10 mouse cellular contexts compared by ENCODE assay signal in genomic region chr3:79903803-79904202, GRCm38 (mm10). TPM values are rescaled to one million over a fixed set of nuclear protein-coding genes. Genes with fewer than 3 reads are reported as not detected.
DNase-seq lines count a peak whose midpoint lies in the region; ATAC-seq and TF ChIP-seq lines count a peak whose summit lies in the region.
"Had no signal": no experiment of that assay in that cellular context is flagged by ENCODE, and none has a peak within 500 bp of the region (broad histone marks: within the 10 kb centered on the region; RNA-seq: fewer than 3 reads in every experiment).

No protein-coding gene starts in this region.

- no peaks in the 10 kb centered on the region for H3K27me3 ChIP-seq in limb, embryonic 14.5 days (ENCODE audit: control insufficient read depth, insufficient read depth, low read length)
- H3K27me3 ChIP-seq in limb, embryonic 10.5 days (ENCODE audit: low read depth, poor library complexity, severe bottlenecking) = no peaks in the 10 kb centered on the region
- no peaks in the 10 kb centered on the region for H3K27me3 ChIP-seq in forebrain, embryonic 16.5 days (replicated peaks; ENCODE audit: control insufficient read depth, insufficient read depth, low read length)
- no peaks in the 10 kb centered on the region for H3K27me3 ChIP-seq in hindbrain, embryonic 16.5 days (replicated peaks; ENCODE audit: control insufficient read depth, insufficient read depth, low read length)
- H3K27me3 ChIP-seq: limb, embryonic 13.5 days had no signal

- no peak overlapping the region for H3K4me2 ChIP-seq in limb, embryonic 14.5 days (replicated peaks; ENCODE audit: low read depth, low read length, severe bottlenecking)
- H3K4me2 ChIP-seq in forebrain, embryonic 16.5 days (ENCODE audit: low read length) = no peak overlapping the region
- H3K4me2 ChIP-seq in hindbrain, embryonic 16.5 days (ENCODE audit: low read length) = no peak overlapping the region
- H3K4me2 ChIP-seq: limb, embryonic 13.5 days had no signal

- no peaks in the 10 kb centered on the region for H3K9me3 ChIP-seq in limb, embryonic 14.5 days (ENCODE audit: control insufficient read depth, low read length)
- H3K9me3 ChIP-seq in limb, embryonic 10.5 days (replicated peaks) = no peaks in the 10 kb centered on the region
- no peaks in the 10 kb centered on the region for H3K9me3 ChIP-seq in forebrain, embryonic 16.5 days (ENCODE audit: control insufficient read depth, low read length)
- H3K9me3 ChIP-seq in hindbrain, embryonic 16.5 days (ENCODE audit: control insufficient read depth, low read length) = no peaks in the 10 kb centered on the region
- H3K9me3 ChIP-seq: limb, embryonic 13.5 days had no signal

- no peak for TF ChIP-seq POLR2A in limb, embryonic 14.5 days (IDR thresholded peaks at IDR 0.05; ENCODE audit: borderline replicate concordance, extremely low read depth, insufficient read depth, insufficient read length)

- no peak overlapping the region for H3K4me3 ChIP-seq in limb, embryonic 14.5 days (replicated peaks; ENCODE audit: low read length)
- no peak overlapping the region for H3K4me3 ChIP-seq in limb, embryonic 10.5 days
- H3K4me3 ChIP-seq in forebrain, embryonic 16.5 days (replicated peaks; ENCODE audit: low read length) = no peak overlapping the region
- H3K4me3 ChIP-seq in hindbrain, embryonic 16.5 days (ENCODE audit: low read length) = no peak overlapping the region
- H3K4me3 ChIP-seq: limb, embryonic 13.5 days; myocyte had no signal

- no peak for ATAC-seq in limb, embryonic 14.5 days (ENCODE audit: low FRiP score, low read depth)
- peak; percentile 58; the same call in 1 of the 2 replicates for ATAC-seq in forebrain, embryonic 16.5 days
- peak; percentile 78 for ATAC-seq in hindbrain, embryonic 16.5 days

- WGBS in limb, embryonic 14.5 days = 72% methylated on average over 6 of the region's 6 CpGs
- 85% methylated on average over 6 of the region's 6 CpGs for WGBS in limb, embryonic 10.5 days
- WGBS in forebrain, embryonic 16.5 days = 10% methylated on average over 6 of the region's 6 CpGs
- 19% methylated on average over 6 of the region's 6 CpGs for WGBS in hindbrain, embryonic 16.5 days

- H3K9ac ChIP-seq in limb, embryonic 14.5 days (ENCODE audit: low read depth, low read length, severe bottlenecking) = no peak overlapping the region
- no peak overlapping the region for H3K9ac ChIP-seq in forebrain, embryonic 16.5 days (replicated peaks; ENCODE audit: low read depth, low read length)
- no peak overlapping the region for H3K9ac ChIP-seq in hindbrain, embryonic 16.5 days (ENCODE audit: low read depth, low read length)
- H3K9ac ChIP-seq: limb, embryonic 13.5 days had no signal

- peak; percentile 26 for DNase-seq in adrenal gland, postnatal 10 days
- DNase-seq in adrenal gland, adult 8-10 months = no peak
- DNase-seq in limb, embryonic 14.5 days (ENCODE audit: low spot score) = peak; percentile 16
- no peak for DNase-seq in limb, embryonic 10.5 days (ENCODE audit: low spot score)
- DNase-seq in right cerebral cortex, postnatal 4 days = no peak
- no peak for DNase-seq in c-Kit-positive CD71-positive TER-119-positive erythroid progenitor cells, embryonic 14.5 days (ENCODE audit: low spot score)

- H3K36me3 ChIP-seq in limb, embryonic 14.5 days (ENCODE audit: control insufficient read depth, insufficient read depth, low read length) = no peaks in the 10 kb centered on the region
- peaks cover 3% of the 10 kb centered on the region; the same call in 1 of the 2 replicates for H3K36me3 ChIP-seq in limb, embryonic 10.5 days
- no peaks in the 10 kb centered on the region for H3K36me3 ChIP-seq in forebrain, embryonic 16.5 days (ENCODE audit: control insufficient read depth, insufficient read depth)
- no peaks in the 10 kb centered on the region for H3K36me3 ChIP-seq in hindbrain, embryonic 16.5 days (ENCODE audit: control insufficient read depth, insufficient read depth, low read length)
- H3K36me3 ChIP-seq: limb, embryonic 13.5 days had no signal

- H3K27ac ChIP-seq in limb, embryonic 14.5 days (replicated peaks; ENCODE audit: low read depth, low read length) = no peak overlapping the region
- H3K27ac ChIP-seq in limb, embryonic 10.5 days = no peak overlapping the region
- peak overlapping the region; percentile 16; the same call in 1 of the 2 replicates for H3K27ac ChIP-seq in forebrain, embryonic 16.5 days (ENCODE audit: low read length)
- peak overlapping the region; percentile 39; the same call in 1 of the 2 replicates for H3K27ac ChIP-seq in hindbrain, embryonic 16.5 days (ENCODE audit: low read depth, low read length)
- H3K27ac ChIP-seq: limb, embryonic 13.5 days had no signal

- H3K4me1 ChIP-seq in limb, embryonic 14.5 days (ENCODE audit: control insufficient read depth, insufficient read depth, low read length) = no peaks in the 10 kb centered on the region
- H3K4me1 ChIP-seq in limb, embryonic 10.5 days = no peaks in the 10 kb centered on the region
- peaks cover 4% of the 10 kb centered on the region; the same call in 1 of the 2 replicates for H3K4me1 ChIP-seq in forebrain, embryonic 16.5 days (replicated peaks; ENCODE audit: control insufficient read depth, insufficient read depth, low read length)
- peaks cover 5% of the 10 kb centered on the region; the same call in 1 of the 2 replicates for H3K4me1 ChIP-seq in hindbrain, embryonic 16.5 days (ENCODE audit: control insufficient read depth, insufficient read depth, low read depth, low read length)
- H3K4me1 ChIP-seq: limb, embryonic 13.5 days had no signal

RNA-seq across cellular contexts. Expression of gene Fam198b, which starts 19.5 kb away (rescaled TPM):
- 10 to 100 TPM; 31.6 to 31.7 TPM for total RNA-seq in adrenal gland, postnatal 10 days (2021)
- total RNA-seq in adrenal gland, adult 8-10 months (2022) = 10 to 100 TPM in 2 of 4 experiments, 1 to 10 TPM in 2; 2.9 to 39.5 (median 10.6) TPM
- 9.5 and 9.6 TPM in 2 replicates for polyA plus RNA-seq in limb, embryonic 14.5 days (2012; rRNA removed)
- polyA plus RNA-seq in limb, embryonic 14.5 days (2014; fragmentation: Nextera tagmentation; extraction: Ambion mirVana) = 6.5 and 8.1 TPM in 2 replicates
- polyA plus RNA-seq in limb, embryonic 10.5 days (2016; fragmentation: Nextera tagmentation; extraction: Ambion mirVana) = 7.7 and 8.5 TPM in 2 replicates
- polyA plus RNA-seq in forebrain, embryonic 16.5 days (2015; fragmentation: Nextera tagmentation; extraction: Ambion mirVana) = 1.4 and 2.1 TPM in 2 replicates
- polyA plus RNA-seq in hindbrain, embryonic 16.5 days (2015; fragmentation: Nextera tagmentation; extraction: Ambion mirVana) = 2.7 and 4.4 TPM in 2 replicates

RNA-seq across cellular contexts. Expression of gene Tmem144, which starts 51.2 kb away (rescaled TPM):
- total RNA-seq in adrenal gland, postnatal 10 days (2021) = 1 to 10 TPM; 5.2 to 8.4 TPM
- 10 to 100 TPM in 2 of 4 experiments, 1 to 10 TPM in 2; 6.4 to 11.6 (median 10.2) TPM for total RNA-seq in adrenal gland, adult 8-10 months (2022)
- 1.2 and 1.4 TPM in 2 replicates for polyA plus RNA-seq in limb, embryonic 14.5 days (2012; rRNA removed)
- 3.3 and 3.4 TPM in 2 replicates for polyA plus RNA-seq in limb, embryonic 14.5 days (2014; fragmentation: Nextera tagmentation; extraction: Ambion mirVana)
- polyA plus RNA-seq in limb, embryonic 10.5 days (2016; fragmentation: Nextera tagmentation; extraction: Ambion mirVana) = 3.4 and 3.8 TPM in 2 replicates
- 1.9 and 2.0 TPM in 2 replicates for polyA plus RNA-seq in forebrain, embryonic 16.5 days (2015; fragmentation: Nextera tagmentation; extraction: Ambion mirVana)
- 2.2 and 2.3 TPM in 2 replicates for polyA plus RNA-seq in hindbrain, embryonic 16.5 days (2015; fragmentation: Nextera tagmentation; extraction: Ambion mirVana)

Comparison
In these comparisons a context has a peak if more than half of its experiments do, and no peak if none do; other contexts are left out.
1. DNase-seq: peak in adrenal gland, postnatal 10 days (single experiment) and limb, embryonic 14.5 days (single experiment); none in adrenal gland, adult 8-10 months (single experiment), limb, embryonic 10.5 days (single experiment), right cerebral cortex, postnatal 4 days (single experiment) and c-Kit-positive CD71-positive TER-119-positive erythroid progenitor cells, embryonic 14.5 days (single experiment).
2. H3K27ac ChIP-seq: peak in forebrain, embryonic 16.5 days (single experiment) and hindbrain, embryonic 16.5 days (single experiment); none in limb, embryonic 14.5 days (single experiment) and limb, embryonic 10.5 days (single experiment).